Mouse (Mus musculus) heart, postnatal 10 days (tissue): ENCODE measurements around the gene Aak1. TPM values are rescaled to one million over a fixed set of nuclear protein-coding genes. Genes with fewer than 3 reads are reported as not detected.
"Not testable (repeated sequence)": the region's sequence is repeated elsewhere in the genome, so short reads cannot be mapped to it uniquely, and the experiment has no call there.

Experiments used
- DNase-seq, 2 experiments: peaks; one replicate each; pipeline ENCODE4 v3.0.0; 2021
- intact Hi-C: fragments of 180-260 bp; cut with DNase I; formaldehyde crosslinking; loops from one replicate; pipeline ENCODE4 v1.15.1; 2025
- total RNA-seq, 2 experiments: library from RNA; stranded (reverse); gene quantifications; 2 replicates each; pipeline ENCODE4 v1.2.3; 2021

The Aak1 gene
- total RNA-seq, 2 experiments from 2014 or later = 95.7 to 103 TPM

GRCm38 (mm10) chr6:86832802-86833502, 16.4 kb upstream of the Aak1 start:
- intact Hi-C loops = no loop called here
- DNase-seq = peak; percentile 88 to 92

GRCm38 (mm10) chr6:86839089-86839488, 10.2 kb upstream of the Aak1 start:
- no peak for DNase-seq
- intact Hi-C loops = no loop called here

- DNase-seq = no peak
- intact Hi-C loops = no loop called here
Observed at GRCm38 (mm10) chr6:86841949-86842348, 7.4 kb upstream of the Aak1 start.

- intact Hi-C loops = no loop called here
- DNase-seq = no peak
Observed at GRCm38 (mm10) chr6:86843636-86844035, 5.7 kb upstream of the Aak1 start.

GRCm38 (mm10) chr6:86846467-86846866, 2.9 kb upstream of the Aak1 start:
- no peak for DNase-seq
- intact Hi-C loops = no loop called here

GRCm38 (mm10) chr6:86847816-86848215, 1.5 kb upstream of the Aak1 start:
- no peak for DNase-seq
- intact Hi-C loops = loop anchor here (2.0 kb wide), 1 partner anchor 13 kb away; no protein-coding TSS in a partner anchor

- DNase-seq = no peak
- intact Hi-C loops = loop anchor here (2.0 kb wide), 1 partner anchor 14 kb away; no protein-coding TSS in a partner anchor
Observed at GRCm38 (mm10) chr6:86848580-86848914, 770 bp upstream of the Aak1 start.

- no peak for DNase-seq
- intact Hi-C loops = loop anchor here (1.0 to 2.0 kb wide), 3 partner anchors 15 to 72 kb away; no protein-coding TSS in a partner anchor
Observed at GRCm38 (mm10) chr6:86849692-86850445, 552 bp downstream of the Aak1 start.

GRCm38 (mm10) chr6:86850588-86850987, 1.3 kb downstream of the Aak1 start:
- intact Hi-C loops = loop anchor here (1.0 kb wide), 2 partner anchors 34 to 72 kb away; no protein-coding TSS in a partner anchor
- no peak for DNase-seq

GRCm38 (mm10) chr6:86851561-86851960, 2.2 kb downstream of the Aak1 start:
- intact Hi-C loops = no loop called here
- no peak for DNase-seq

GRCm38 (mm10) chr6:86853928-86854327, 4.6 kb downstream of the Aak1 start:
- no peak for DNase-seq
- intact Hi-C loops = no loop called here

GRCm38 (mm10) chr6:86854941-86855340, 5.6 kb downstream of the Aak1 start:
- intact Hi-C loops = no loop called here
- no peak for DNase-seq

GRCm38 (mm10) chr6:86858606-86859005, 9.3 kb downstream of the Aak1 start:
- DNase-seq = no peak
- intact Hi-C loops = no loop called here

- intact Hi-C loops = no loop called here
- no peak for DNase-seq
Observed at GRCm38 (mm10) chr6:86860732-86861463, 11.6 kb downstream of the Aak1 start.

GRCm38 (mm10) chr6:86864358-86864757, 15.0 kb downstream of the Aak1 start:
- intact Hi-C loops = no loop called here
- DNase-seq = no peak

- intact Hi-C loops = no loop called here
- peak; percentile 47 to 57 for DNase-seq
Observed at GRCm38 (mm10) chr6:86870335-86870734, 21.0 kb downstream of the Aak1 start.

GRCm38 (mm10) chr6:86871783-86872182, 22.5 kb downstream of the Aak1 start:
- intact Hi-C loops = no loop called here
- DNase-seq = no peak

GRCm38 (mm10) chr6:86874711-86875375, 25.5 kb downstream of the Aak1 start:
- intact Hi-C loops = no loop called here
- no peak for DNase-seq

GRCm38 (mm10) chr6:86876451-86876850, 27.1 kb downstream of the Aak1 start:
- DNase-seq = no peak

GRCm38 (mm10) chr6:86878656-86879055, 29.3 kb downstream of the Aak1 start:
- intact Hi-C loops, DNase-seq: not testable (repeated sequence)

More at GRCm38 (mm10) chr6:86876451-86876850, 27.1 kb downstream of the Aak1 start:
- intact Hi-C loops = no loop called here

GRCm38 (mm10) chr6:86879314-86879713, 30.0 kb downstream of the Aak1 start:
- DNase-seq = peak; percentile 64 to 73
- intact Hi-C loops = no loop called here
